Mouse (Mus musculus): ENCODE data around the gene Diras1. TPM values are rescaled to one million over a fixed set of nuclear protein-coding genes. Genes with fewer than 3 reads are reported as not detected.
"Not testable (repeated sequence)": the region's sequence is repeated elsewhere in the genome, so short reads cannot be mapped to it uniquely, and the experiment has no call there.

Gene Diras1
- polyA plus RNA-seq (2016; fragmentation: Nextera tagmentation; extraction: Ambion mirVana), result 11.3 and 13.4 TPM in 2 replicates

GRCm38 (mm10) chr10:81025639-81026275 lies at the start of gene Diras1:
Gene Diras1 (minus strand): TSS chr10:81025662.
- H3K27ac ChIP-seq (replicated peaks), result no peak within 1 kb of the TSS
- peak within 1 kb of the TSS; percentile 68 for H3K9ac ChIP-seq (replicated peaks)
- peaks cover 54% of the 10 kb centered on the region for H3K27me3 ChIP-seq
- peaks cover 9% of the 10 kb centered on the region; the same call in 1 of the 2 replicates for H3K4me1 ChIP-seq
- no peaks in the 10 kb centered on the region for H3K9me3 ChIP-seq
- 54% methylated on average over 12 of the region's 12 CpGs for WGBS
- H3K4me2 ChIP-seq (replicated peaks), result peak within 1 kb of the TSS; percentile 79
- H3K4me3 ChIP-seq, result peak within 1 kb of the TSS; percentile 50
- ATAC-seq (ENCODE audit: low FRiP score, low read depth), result no peak
- peaks cover 10% of the 10 kb centered on the region for H3K36me3 ChIP-seq

GRCm38 (mm10) chr10:81073464-81073863 lies 48.0 kb upstream of the Diras1 start:
- peaks cover 22% of the 10 kb centered on the region for H3K4me1 ChIP-seq
- 69% methylated on average over 7 of the region's 7 CpGs for WGBS
- no peaks in the 10 kb centered on the region for H3K27me3 ChIP-seq
- no peaks in the 10 kb centered on the region for H3K9me3 ChIP-seq
- H3K4me3 ChIP-seq, result no peak overlapping the region
- H3K27ac ChIP-seq (replicated peaks), result no peak overlapping the region
- peaks cover 59% of the 10 kb centered on the region for H3K36me3 ChIP-seq
- H3K9ac ChIP-seq (replicated peaks), result no peak overlapping the region
- ATAC-seq (ENCODE audit: low FRiP score, low read depth), result no peak
- H3K4me2 ChIP-seq (replicated peaks), result no peak overlapping the region

- 96% methylated on average over 8 of the region's 8 CpGs for WGBS
- no peak for ATAC-seq (ENCODE audit: low FRiP score, low read depth)
- Histone ChIP-seq H3K9me3 (no peaks in the 10 kb centered on the region), H3K27me3 (no peaks in the 10 kb centered on the region), H3K27ac (replicated peaks) (no peak overlapping the region), H3K4me3 (no peak overlapping the region), H3K9ac (replicated peaks) (no peak overlapping the region), H3K4me2 (replicated peaks) (no peak overlapping the region), H3K4me1 (peaks cover 22% of the 10 kb centered on the region), H3K36me3 (peaks cover 47% of the 10 kb centered on the region)
Observed at GRCm38 (mm10) chr10:81072290-81072689, 46.8 kb upstream of the Diras1 start.

- WGBS, result under 1% methylated on average over 35 of the region's 35 CpGs
- peaks cover 26% of the 10 kb centered on the region for H3K4me1 ChIP-seq
Observed at GRCm38 (mm10) chr10:81069836-81070235, 44.4 kb upstream of the Diras1 start, which contains the start of gene Thop1. Gene Thop1 (plus strand): TSS chr10:81070035.

GRCm38 (mm10) chr10:81068706-81069105 lies 43.2 kb upstream of the Diras1 start:
- ATAC-seq (ENCODE audit: low FRiP score, low read depth), result no peak
- Histone ChIP-seq H3K9me3 (no peaks in the 10 kb centered on the region), H3K27me3 (no peaks in the 10 kb centered on the region), H3K4me3 (no peak overlapping the region), H3K9ac (replicated peaks) (0 out of 2 replicates have a peak overlapping the region, but pooled peaks have one; percentile 32), H3K27ac (replicated peaks) (no peak overlapping the region), H3K4me1 (peaks cover 26% of the 10 kb centered on the region), H3K36me3 (peaks cover 12% of the 10 kb centered on the region), H3K4me2 (replicated peaks) (no peak overlapping the region)
- 75% methylated on average over 5 of the region's 5 CpGs for WGBS

More at GRCm38 (mm10) chr10:81069836-81070235, 44.4 kb upstream of the Diras1 start, which contains the start of gene Thop1:
- H3K4me2 ChIP-seq (replicated peaks), result peak within 1 kb of the TSS; percentile 83
- H3K9me3 ChIP-seq, result no peaks in the 10 kb centered on the region
- no peaks in the 10 kb centered on the region for H3K27me3 ChIP-seq
- peak within 1 kb of the TSS; percentile 79 for H3K4me3 ChIP-seq
- peak; percentile 97 for ATAC-seq (ENCODE audit: low FRiP score, low read depth)
- peak within 1 kb of the TSS; percentile 71 for H3K27ac ChIP-seq (replicated peaks)
- peaks cover 24% of the 10 kb centered on the region for H3K36me3 ChIP-seq
- H3K9ac ChIP-seq (replicated peaks), result peak within 1 kb of the TSS; percentile 79

GRCm38 (mm10) chr10:81064519-81064918 lies 39.1 kb upstream of the Diras1 start:
- WGBS, result 87% methylated on average over 8 of the region's 8 CpGs
- not testable (repeated sequence) for ATAC-seq (ENCODE audit: low FRiP score, low read depth); H3K9me3 ChIP-seq; H3K27me3 ChIP-seq; H3K27ac ChIP-seq (replicated peaks); H3K36me3 ChIP-seq; H3K4me2 ChIP-seq (replicated peaks); H3K9ac ChIP-seq (replicated peaks); H3K4me3 ChIP-seq
- H3K4me1 ChIP-seq, result peaks cover 13% of the 10 kb centered on the region

- H3K36me3 ChIP-seq, result 0 out of 2 replicates have a peak, but pooled peaks cover 3% of the 10 kb centered on the region
- no peaks in the 10 kb centered on the region for H3K27me3 ChIP-seq
- no peaks in the 10 kb centered on the region for H3K9me3 ChIP-seq
- no peak overlapping the region for H3K27ac ChIP-seq (replicated peaks)
- no peak overlapping the region for H3K9ac ChIP-seq (replicated peaks)
- WGBS, result 66% methylated on average over 4 of the region's 4 CpGs
- H3K4me3 ChIP-seq, result no peak overlapping the region
- H3K4me1 ChIP-seq, result peaks cover 24% of the 10 kb centered on the region
- ATAC-seq (ENCODE audit: low FRiP score, low read depth), result no peak
- H3K4me2 ChIP-seq (replicated peaks), result no peak overlapping the region
Observed at GRCm38 (mm10) chr10:81062710-81063109, 37.2 kb upstream of the Diras1 start.

- peak within 1 kb of the TSS; percentile 89 for H3K4me3 ChIP-seq
- 0 out of 2 replicates have a peak within 1 kb of the TSS, but pooled peaks have one; percentile 46 for H3K27ac ChIP-seq (replicated peaks)
- peak within 1 kb of the TSS; percentile 90 for H3K4me2 ChIP-seq (replicated peaks)
- H3K36me3 ChIP-seq, result 0 out of 2 replicates have a peak, but pooled peaks cover 3% of the 10 kb centered on the region
- peak; percentile 96 for ATAC-seq (ENCODE audit: low FRiP score, low read depth)
- H3K9ac ChIP-seq (replicated peaks), result peak within 1 kb of the TSS; percentile 76
- no peaks in the 10 kb centered on the region for H3K9me3 ChIP-seq
- H3K4me1 ChIP-seq, result peaks cover 26% of the 10 kb centered on the region
- H3K27me3 ChIP-seq, result no peaks in the 10 kb centered on the region
- WGBS, result under 1% methylated on average over 48 of the region's 48 CpGs
Observed at GRCm38 (mm10) chr10:81059603-81060543, 34.4 kb upstream of the Diras1 start, which contains the start of gene Sgta. Gene Sgta (minus strand): TSS chr10:81060181.

- no peak for ATAC-seq (ENCODE audit: low FRiP score, low read depth)
- 0 out of 2 replicates have a peak, but pooled peaks cover 3% of the 10 kb centered on the region for H3K36me3 ChIP-seq
- peaks cover 26% of the 10 kb centered on the region for H3K4me1 ChIP-seq
- no peaks in the 10 kb centered on the region for H3K27me3 ChIP-seq
- H3K4me3 ChIP-seq, result peak overlapping the region; percentile 89
- peak overlapping the region; percentile 90 for H3K4me2 ChIP-seq (replicated peaks)
- no peaks in the 10 kb centered on the region for H3K9me3 ChIP-seq
- peak overlapping the region; percentile 76 for H3K9ac ChIP-seq (replicated peaks)
- WGBS, result 93% methylated on average over 6 of the region's 6 CpGs
- H3K27ac ChIP-seq (replicated peaks), result no peak overlapping the region
Observed at GRCm38 (mm10) chr10:81058896-81059295, 33.4 kb upstream of the Diras1 start.

GRCm38 (mm10) chr10:81057406-81058130 lies 32.1 kb upstream of the Diras1 start:
- Histone ChIP-seq H3K9ac (replicated peaks) (peak overlapping the region; percentile 28; the same call in 1 of the 2 replicates), H3K27me3 (no peaks in the 10 kb centered on the region), H3K36me3 (peaks cover 11% of the 10 kb centered on the region; the same call in 1 of the 2 replicates), H3K9me3 (no peaks in the 10 kb centered on the region), H3K27ac (replicated peaks) (no peak overlapping the region), H3K4me3 (0 out of 2 replicates have a peak overlapping the region, but pooled peaks have one; percentile 3), H3K4me1 (peaks cover 26% of the 10 kb centered on the region), H3K4me2 (replicated peaks) (no peak overlapping the region)
- 93% methylated on average over 23 of the region's 23 CpGs for WGBS
- ATAC-seq (ENCODE audit: low FRiP score, low read depth), result no peak

GRCm38 (mm10) chr10:81055802-81056340 lies 30.4 kb upstream of the Diras1 start:
- H3K4me3 ChIP-seq; H3K4me2 ChIP-seq (replicated peaks); H3K9me3 ChIP-seq; H3K9ac ChIP-seq (replicated peaks); H3K27me3 ChIP-seq; H3K27ac ChIP-seq (replicated peaks); ATAC-seq (ENCODE audit: low FRiP score, low read depth): not testable (repeated sequence)
- peaks cover 26% of the 10 kb centered on the region for H3K4me1 ChIP-seq
- WGBS, result 79% methylated on average over 11 of the region's 11 CpGs
- H3K36me3 ChIP-seq, result peaks cover 28% of the 10 kb centered on the region
